Mouse (Mus musculus) lung, adult 2 months (tissue): ENCODE data around the gene Hcfc2.

Experiments
- CTCF ChIP-seq: fragments of 200-500 bp; IDR thresholded peaks from 2 replicates; pipeline ENCODE4 v1.5.1; 2011; ENCODE audit warnings: mild to moderate bottlenecking, low read length, control low read depth; ENCODE audit not compliant: insufficient read depth
- POLR2A ChIP-seq: fragments of 200-500 bp; IDR thresholded peaks from 2 replicates; pipeline ENCODE4 v1.6.1; 2011; ENCODE audit warnings: low read depth, mild to moderate bottlenecking, control low read depth, low read length, borderline replicate concordance; ENCODE audit errors: extremely low read depth

- TF ChIP-seq CTCF: no peak
- TF ChIP-seq POLR2A: no peak
Observed at GRCm38 (mm10) chr10:82780322-82780721, 84.4 kb downstream of the Hcfc2 start.
